Mouse (Mus musculus) liver, postnatal 0 days (tissue): ENCODE measurements around the gene Serpine1. TPM values are rescaled to one million over a fixed set of nuclear protein-coding genes. Genes with fewer than 3 reads are reported as not detected.

ENCODE experiments used
- ATAC-seq: fragments of 200-750 bp; cut with Nextera tagmentation; 2 replicates; pipeline ENCODE4 v1.8.0; 2017; ENCODE audit warnings: mild to moderate bottlenecking, moderate library complexity
- DNase-seq: peaks from one replicate; pipeline ENCODE4 v3.0.0-alpha.2; 2016
- H3K27ac ChIP-seq: fragments of 300-500 bp; sonication (generic); 2 replicates; pipeline ENCODE4 v1.5.1; 2014; ENCODE audit warnings: antibody characterized with exemption, moderate library complexity, mild to moderate bottlenecking, low read depth
- H3K27me3 ChIP-seq: fragments of 300-500 bp; sonication (generic); 2 replicates; pipeline ENCODE4 v1.6.1; 2014; ENCODE audit warnings: low read length, control low read depth, mixed read lengths; ENCODE audit not compliant: insufficient read depth
- H3K36me3 ChIP-seq: fragments of 300-500 bp; sonication (generic); replicated peaks from 2 replicates; pipeline ENCODE4 v1.6.1; 2014; ENCODE audit warnings: mild to moderate bottlenecking, control low read depth, low read length, moderate library complexity, mixed read lengths; ENCODE audit not compliant: insufficient read depth
- H3K4me1 ChIP-seq: fragments of 300-500 bp; sonication (generic); 2 replicates; pipeline ENCODE4 v1.6.1; 2014; ENCODE audit warnings: antibody characterized with exemption, mild to moderate bottlenecking, control low read depth; ENCODE audit not compliant: insufficient read depth
- H3K4me2 ChIP-seq: fragments of 300-500 bp; sonication (generic); 2 replicates; pipeline ENCODE4 v1.6.1; 2014; ENCODE audit warnings: low read depth, mild to moderate bottlenecking, low read length, moderate library complexity, mixed read lengths
- H3K4me3 ChIP-seq: fragments of 300-500 bp; sonication (generic); 2 replicates; pipeline ENCODE4 v1.5.1; 2014; ENCODE audit warnings: low read depth, low read length
- H3K9ac ChIP-seq: fragments of 300-500 bp; sonication (generic); replicated peaks from 2 replicates; pipeline ENCODE4 v1.6.1; 2014; ENCODE audit warnings: mild to moderate bottlenecking, moderate library complexity
- H3K9me3 ChIP-seq: fragments of 300-500 bp; sonication (generic); 2 replicates; pipeline ENCODE4 v1.6.1; 2016; ENCODE audit warnings: mild to moderate bottlenecking, control low read depth, low read length, mixed read lengths
- CTCF ChIP-seq: sonication (generic); IDR thresholded peaks from 2 replicates; pipeline ENCODE4 v1.5.1; 2016; ENCODE audit warnings: antibody characterized with exemption, low read depth
- EP300 ChIP-seq: IDR thresholded peaks from 2 replicates; pipeline ENCODE4 v1.6.1; 2016; ENCODE audit warnings: antibody characterized with exemption, low read depth, mild to moderate bottlenecking
- WGBS: fragments of 180-500 bp; shearing (Covaris S2); extraction: QIAGEN DNeasy Blood & Tissue Kit; methylation state at CpG from one replicate; pipeline ENCODE4 v1.1.7; 2014; ENCODE audit not compliant: insufficient replicate concordance; 5-methylcytosine and 5-hydroxymethylcytosine counted together
- polyA plus RNA-seq: library from polyadenylated mRNA; unstranded; fragments of >200 nt; fragmentation: Nextera tagmentation; extraction: Ambion mirVana; gene quantifications from 2 replicates; pipeline ENCODE4 v1.2.1, GENCODE M21; 2015

Serpine1 gene
- polyA plus RNA-seq, 1 experiment from 2014 or later, result 0.23 TPM

- Histone ChIP-seq H3K27ac (peak overlapping the region; percentile 39; the same call in 1 of the 2 replicates), H3K4me1 (peaks cover 29% of the 10 kb centered on the region), H3K36me3 (no peaks in the 10 kb centered on the region), H3K4me3 (no peak overlapping the region), H3K9ac (no peak overlapping the region), H3K4me2 (no peak overlapping the region; the same call in 1 of the 2 replicates), H3K9me3 (no peaks in the 10 kb centered on the region), H3K27me3 (no peaks in the 10 kb centered on the region)
- no peak for DNase-seq
- WGBS, result 49% methylated on average over 11 of the region's 11 CpGs
- TF ChIP-seq EP300, result peak; percentile 72
- TF ChIP-seq CTCF, result no peak
- no peak for ATAC-seq
Observed at GRCm38 (mm10) chr5:137098418-137098817, 26.4 kb upstream of the Serpine1 start.

- Histone ChIP-seq H3K27ac (peak overlapping the region; percentile 22; the same call in 1 of the 2 replicates), H3K9me3 (no peaks in the 10 kb centered on the region), H3K4me2 (no peak overlapping the region), H3K4me1 (peaks cover 12% of the 10 kb centered on the region), H3K9ac (no peak overlapping the region), H3K27me3 (no peaks in the 10 kb centered on the region), H3K36me3 (no peaks in the 10 kb centered on the region), H3K4me3 (no peak overlapping the region)
- no peak for DNase-seq
- WGBS, result 70% methylated on average over 1 of the region's 1 CpGs
- TF ChIP-seq CTCF (no peak), EP300 (no peak)
- no peak for ATAC-seq
Observed at GRCm38 (mm10) chr5:137096037-137096436, 24.0 kb upstream of the Serpine1 start.

- H3K27ac ChIP-seq, result no peak overlapping the region
- no peaks in the 10 kb centered on the region for H3K36me3 ChIP-seq
- WGBS, result 63% methylated on average over 10 of the region's 10 CpGs
- DNase-seq (no peak), ATAC-seq (no peak)
- H3K4me1 ChIP-seq, result peaks cover 9% of the 10 kb centered on the region
- TF ChIP-seq EP300 (no peak), CTCF (no peak)
- no peak overlapping the region for H3K9ac ChIP-seq
- no peak overlapping the region for H3K4me2 ChIP-seq
- no peaks in the 10 kb centered on the region for H3K27me3 ChIP-seq
- no peaks in the 10 kb centered on the region for H3K9me3 ChIP-seq
- no peak overlapping the region for H3K4me3 ChIP-seq
Observed at GRCm38 (mm10) chr5:137095135-137095534, 23.1 kb upstream of the Serpine1 start.

- ATAC-seq, result no peak
Observed at GRCm38 (mm10) chr5:137093720-137094119, 21.7 kb upstream of the Serpine1 start.

GRCm38 (mm10) chr5:137091560-137091959 is 19.5 kb upstream of the Serpine1 start:
- Histone ChIP-seq H3K27ac (no peak overlapping the region), H3K9ac (no peak overlapping the region), H3K4me1 (no peaks in the 10 kb centered on the region; the same call in 1 of the 2 replicates), H3K9me3 (no peaks in the 10 kb centered on the region), H3K36me3 (no peaks in the 10 kb centered on the region), H3K27me3 (no peaks in the 10 kb centered on the region), H3K4me2 (no peak overlapping the region), H3K4me3 (no peak overlapping the region)
- no peak for ATAC-seq
- TF ChIP-seq CTCF (no peak), EP300 (no peak)
- DNase-seq, result no peak
- 54% methylated on average over 6 of the region's 6 CpGs for whole genome bisulfite sequencing

More at GRCm38 (mm10) chr5:137093720-137094119, 21.7 kb upstream of the Serpine1 start:
- Histone ChIP-seq H3K9me3 (no peaks in the 10 kb centered on the region), H3K4me3 (no peak overlapping the region), H3K4me1 (peaks cover 6% of the 10 kb centered on the region), H3K36me3 (no peaks in the 10 kb centered on the region), H3K9ac (no peak overlapping the region), H3K4me2 (no peak overlapping the region), H3K27me3 (no peaks in the 10 kb centered on the region), H3K27ac (no peak overlapping the region)
- TF ChIP-seq CTCF (no peak), EP300 (no peak)
- WGBS, result 67% methylated on average over 9 of the region's 9 CpGs
- DNase-seq, result no peak

GRCm38 (mm10) chr5:137090870-137091269 is 18.8 kb upstream of the Serpine1 start:
- TF ChIP-seq CTCF (no peak), EP300 (no peak)
- no peak overlapping the region for H3K9ac ChIP-seq
- ATAC-seq (no peak), DNase-seq (no peak)
- 72% methylated on average over 10 of the region's 10 CpGs for WGBS
- no peak overlapping the region for H3K4me3 ChIP-seq
- H3K36me3 ChIP-seq, result no peaks in the 10 kb centered on the region
- H3K27ac ChIP-seq, result no peak overlapping the region
- H3K4me1 ChIP-seq, result no peaks in the 10 kb centered on the region; the same call in 1 of the 2 replicates
- H3K9me3 ChIP-seq, result no peaks in the 10 kb centered on the region
- H3K4me2 ChIP-seq, result no peak overlapping the region
- no peaks in the 10 kb centered on the region for H3K27me3 ChIP-seq
